Mouse (Mus musculus) frontal cortex, postnatal 36 days (tissue): ENCODE data around the gene Hnf4a.

Experiments used
- DNase-seq, 2 experiments: peaks; one replicate each; pipeline ENCODE4 v3.0.0; 2022; ENCODE audit warnings: low spot score in 2 of 2

Gene Hnf4a

GRCm38 (mm10) chr2:163548822-163549221 lies 42.2 kb downstream of the Hnf4a start:
- DNase-seq, result no peak

- DNase-seq, result no peak
Measured at GRCm38 (mm10) chr2:163549786-163550185, 43.2 kb downstream of the Hnf4a start.

GRCm38 (mm10) chr2:163552518-163552929 lies 45.9 kb downstream of the Hnf4a start:
- no peak for DNase-seq

- DNase-seq, result no peak
Measured at GRCm38 (mm10) chr2:163554425-163554982, 47.9 kb downstream of the Hnf4a start.

- no peak for DNase-seq
Measured at GRCm38 (mm10) chr2:163554996-163555395, 48.4 kb downstream of the Hnf4a start.

- DNase-seq, result no peak
Measured at GRCm38 (mm10) chr2:163555417-163555816, 48.8 kb downstream of the Hnf4a start.

GRCm38 (mm10) chr2:163558548-163558947 lies 51.9 kb downstream of the Hnf4a start:
- DNase-seq, result no peak

GRCm38 (mm10) chr2:163559236-163559635 lies 52.6 kb downstream of the Hnf4a start:
- DNase-seq, result no peak

GRCm38 (mm10) chr2:163560247-163560646 lies 53.6 kb downstream of the Hnf4a start:
- DNase-seq, result no peak

GRCm38 (mm10) chr2:163561258-163561948 lies 54.8 kb downstream of the Hnf4a start:
- DNase-seq, result no peak

- no peak for DNase-seq
Measured at GRCm38 (mm10) chr2:163564646-163565045, 58.0 kb downstream of the Hnf4a start.

- DNase-seq, result no peak
Measured at GRCm38 (mm10) chr2:163574321-163574720, 67.7 kb downstream of the Hnf4a start.

- no peak for DNase-seq
Measured at GRCm38 (mm10) chr2:163575248-163575647, 68.6 kb downstream of the Hnf4a start.

GRCm38 (mm10) chr2:163577986-163578385 lies 71.4 kb downstream of the Hnf4a start:
- DNase-seq, result no peak

GRCm38 (mm10) chr2:163580069-163580945 lies 73.7 kb downstream of the Hnf4a start:
- DNase-seq, result no peak

GRCm38 (mm10) chr2:163583226-163584087 lies 76.8 kb downstream of the Hnf4a start:
- no peak for DNase-seq

- DNase-seq, result no peak
Measured at GRCm38 (mm10) chr2:163584088-163584426, 77.4 kb downstream of the Hnf4a start.

GRCm38 (mm10) chr2:163586384-163587261 lies 80.0 kb downstream of the Hnf4a start:
- no peak for DNase-seq

- no peak for DNase-seq
Measured at GRCm38 (mm10) chr2:163587506-163587905, 80.9 kb downstream of the Hnf4a start.

GRCm38 (mm10) chr2:163590211-163590610 lies 83.6 kb downstream of the Hnf4a start:
- DNase-seq, result no peak

- no peak for DNase-seq
Measured at GRCm38 (mm10) chr2:163590996-163591395, 84.4 kb downstream of the Hnf4a start.
